Mouse (Mus musculus): ENCODE results near the gene Lyrm1. TPM values are rescaled to one million over a fixed set of nuclear protein-coding genes. Genes with fewer than 3 reads are reported as not detected.

Gene Lyrm1
- polyA plus RNA-seq, 1 experiment from 2014 or later: 9.3 TPM

- no peak for DNase-seq (ENCODE audit: low spot score)
- H3K27ac ChIP-seq: no peak overlapping the region
- no peak overlapping the region for H3K4me3 ChIP-seq (replicated peaks; ENCODE audit: low read depth, low read length)
- no peak for ATAC-seq (replicated peaks; ENCODE audit: low FRiP score, low read depth)
- no peak overlapping the region for H3K9ac ChIP-seq (ENCODE audit: low read depth, low read length)
- H3K27me3 ChIP-seq (ENCODE audit: insufficient read depth, low read length): no peaks in the 10 kb centered on the region
- H3K9me3 ChIP-seq (replicated peaks; ENCODE audit: low read length): no peaks in the 10 kb centered on the region
- H3K36me3 ChIP-seq (ENCODE audit: insufficient read depth, low read length): peaks cover 15% of the 10 kb centered on the region; the same call in 1 of the 2 replicates
- H3K4me2 ChIP-seq (ENCODE audit: low read length): no peak overlapping the region
- H3K4me1 ChIP-seq (replicated peaks; ENCODE audit: insufficient read depth, low read length): no peaks in the 10 kb centered on the region
- WGBS: 96% methylated on average over 2 of the region's 2 CpGs
- TF ChIP-seq CTCF (IDR thresholded peaks at IDR 0.05; ENCODE audit: low read depth): no peak
Observed at GRCm38 (mm10) chr7:119854362-119854761, 41.3 kb upstream of the Lyrm1 start.

GRCm38 (mm10) chr7:119855031-119855430, 40.6 kb upstream of the Lyrm1 start:
- TF ChIP-seq CTCF (IDR thresholded peaks at IDR 0.05; ENCODE audit: low read depth): no peak
- no peak for DNase-seq (ENCODE audit: low spot score)
- peaks cover 17% of the 10 kb centered on the region; the same call in 1 of the 2 replicates for H3K36me3 ChIP-seq (ENCODE audit: insufficient read depth, low read length)
- no peak overlapping the region for H3K27ac ChIP-seq
- no peaks in the 10 kb centered on the region for H3K9me3 ChIP-seq (replicated peaks; ENCODE audit: low read length)
- H3K27me3 ChIP-seq (ENCODE audit: insufficient read depth, low read length): no peaks in the 10 kb centered on the region
- H3K4me3 ChIP-seq (replicated peaks; ENCODE audit: low read depth, low read length): no peak overlapping the region
- no peaks in the 10 kb centered on the region for H3K4me1 ChIP-seq (replicated peaks; ENCODE audit: insufficient read depth, low read length)
- H3K4me2 ChIP-seq (ENCODE audit: low read length): no peak overlapping the region
- H3K9ac ChIP-seq (ENCODE audit: low read depth, low read length): no peak overlapping the region
- no peak for ATAC-seq (replicated peaks; ENCODE audit: low FRiP score, low read depth)

GRCm38 (mm10) chr7:119859476-119859875, 36.2 kb upstream of the Lyrm1 start:
- H3K27me3 ChIP-seq (ENCODE audit: insufficient read depth, low read length): no peaks in the 10 kb centered on the region
- H3K9ac ChIP-seq (ENCODE audit: low read depth, low read length): no peak overlapping the region
- DNase-seq (ENCODE audit: low spot score): no peak
- H3K4me2 ChIP-seq (ENCODE audit: low read length): no peak overlapping the region
- TF ChIP-seq CTCF (IDR thresholded peaks at IDR 0.05; ENCODE audit: low read depth): peak; percentile 48
- no peak overlapping the region for H3K4me3 ChIP-seq (replicated peaks; ENCODE audit: low read depth, low read length)
- no peak overlapping the region for H3K27ac ChIP-seq
- WGBS: 84% methylated on average over 6 of the region's 6 CpGs
- no peak for ATAC-seq (replicated peaks; ENCODE audit: low FRiP score, low read depth)
- peaks cover 14% of the 10 kb centered on the region; the same call in 1 of the 2 replicates for H3K36me3 ChIP-seq (ENCODE audit: insufficient read depth, low read length)
- no peaks in the 10 kb centered on the region for H3K4me1 ChIP-seq (replicated peaks; ENCODE audit: insufficient read depth, low read length)
- H3K9me3 ChIP-seq (replicated peaks; ENCODE audit: low read length): no peaks in the 10 kb centered on the region

- 88% methylated on average over 3 of the region's 3 CpGs for WGBS
- H3K4me3 ChIP-seq (replicated peaks; ENCODE audit: low read depth, low read length): no peak overlapping the region
- no peak for TF ChIP-seq CTCF (IDR thresholded peaks at IDR 0.05; ENCODE audit: low read depth)
- peaks cover 14% of the 10 kb centered on the region; the same call in 1 of the 2 replicates for H3K36me3 ChIP-seq (ENCODE audit: insufficient read depth, low read length)
- no peaks in the 10 kb centered on the region for H3K9me3 ChIP-seq (replicated peaks; ENCODE audit: low read length)
- H3K27ac ChIP-seq: no peak overlapping the region
- no peak overlapping the region for H3K9ac ChIP-seq (ENCODE audit: low read depth, low read length)
- no peaks in the 10 kb centered on the region for H3K4me1 ChIP-seq (replicated peaks; ENCODE audit: insufficient read depth, low read length)
- H3K27me3 ChIP-seq (ENCODE audit: insufficient read depth, low read length): no peaks in the 10 kb centered on the region
- no peak for ATAC-seq (replicated peaks; ENCODE audit: low FRiP score, low read depth)
- no peak for DNase-seq (ENCODE audit: low spot score)
- no peak overlapping the region for H3K4me2 ChIP-seq (ENCODE audit: low read length)
Observed at GRCm38 (mm10) chr7:119860116-119860515, 35.5 kb upstream of the Lyrm1 start.

- Histone ChIP-seq H3K4me2 (ENCODE audit: low read length) (no peak overlapping the region), H3K4me3 (replicated peaks; ENCODE audit: low read depth, low read length) (no peak overlapping the region), H3K27me3 (ENCODE audit: insufficient read depth, low read length) (no peaks in the 10 kb centered on the region), H3K36me3 (ENCODE audit: insufficient read depth, low read length) (peaks cover 14% of the 10 kb centered on the region; the same call in 1 of the 2 replicates), H3K27ac (no peak overlapping the region), H3K9me3 (replicated peaks; ENCODE audit: low read length) (no peaks in the 10 kb centered on the region), H3K4me1 (replicated peaks; ENCODE audit: insufficient read depth, low read length) (no peaks in the 10 kb centered on the region), H3K9ac (ENCODE audit: low read depth, low read length) (no peak overlapping the region)
- TF ChIP-seq CTCF (IDR thresholded peaks at IDR 0.05; ENCODE audit: low read depth): no peak
- WGBS: 88% methylated on average over 2 of the region's 2 CpGs
- no peak for ATAC-seq (replicated peaks; ENCODE audit: low FRiP score, low read depth)
- DNase-seq (ENCODE audit: low spot score): no peak
Observed at GRCm38 (mm10) chr7:119860554-119860953, 35.1 kb upstream of the Lyrm1 start.

DNA sequence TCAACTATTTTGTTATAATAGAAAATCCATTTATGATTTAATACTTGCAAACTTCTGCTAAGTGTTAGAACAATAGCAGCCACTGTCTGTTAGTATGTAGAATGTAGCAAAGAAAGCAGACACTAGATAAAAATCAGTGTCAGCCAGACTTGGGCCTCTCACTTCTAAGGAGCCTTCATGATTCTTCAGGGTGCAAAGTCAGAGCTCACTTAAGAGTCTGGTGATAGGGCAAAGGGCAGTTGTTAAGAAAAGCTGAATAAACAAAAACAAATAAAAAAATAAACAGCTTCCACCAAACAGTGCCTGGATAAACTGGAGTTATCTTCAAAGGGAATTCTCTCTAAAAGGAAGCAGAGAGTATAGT, 34.7 kb upstream of the Lyrm1 start:
- no peaks in the 10 kb centered on the region for H3K9me3 ChIP-seq (replicated peaks; ENCODE audit: low read length)
- H3K9ac ChIP-seq (ENCODE audit: low read depth, low read length): no peak overlapping the region
- no peak overlapping the region for H3K4me2 ChIP-seq (ENCODE audit: low read length)
- no peaks in the 10 kb centered on the region for H3K4me1 ChIP-seq (replicated peaks; ENCODE audit: insufficient read depth, low read length)
- TF ChIP-seq CTCF (IDR thresholded peaks at IDR 0.05; ENCODE audit: low read depth): no peak
- H3K4me3 ChIP-seq (replicated peaks; ENCODE audit: low read depth, low read length): no peak overlapping the region
- DNase-seq (ENCODE audit: low spot score) (no peak), ATAC-seq (replicated peaks; ENCODE audit: low FRiP score, low read depth) (no peak)
- no peaks in the 10 kb centered on the region for H3K27me3 ChIP-seq (ENCODE audit: insufficient read depth, low read length)
- peaks cover 14% of the 10 kb centered on the region; the same call in 1 of the 2 replicates for H3K36me3 ChIP-seq (ENCODE audit: insufficient read depth, low read length)
- H3K27ac ChIP-seq: peak overlapping the region; percentile 39

Measured in kidney, postnatal 0 days (tissue).